Mouse (Mus musculus) kidney, adult 2 months (tissue): ENCODE results near the gene Myh7b. TPM values are rescaled to one million over a fixed set of nuclear protein-coding genes. Genes with fewer than 3 reads are reported as not detected.

Experiments used
- DNase-seq: peaks from one replicate; pipeline ENCODE4 v3.0.0; 2021
- H3K27ac ChIP-seq: fragments of 200-500 bp; 2 replicates; pipeline ENCODE4 v1.5.1; 2012; ENCODE audit warnings: low read depth, low read length, control low read depth, inconsistent platforms; ENCODE audit not compliant: insufficient read depth
- H3K27me3 ChIP-seq: fragments of 200-500 bp; replicated peaks from 2 replicates; pipeline ENCODE4 v1.6.1; 2012; ENCODE audit warnings: mild to moderate bottlenecking, moderate library complexity, low read length, inconsistent platforms; ENCODE audit not compliant: control insufficient read depth, insufficient read depth
- H3K36me3 ChIP-seq: fragments of 200-500 bp; 2 replicates; pipeline ENCODE4 v1.6.1; 2012; ENCODE audit warnings: mild to moderate bottlenecking, moderate library complexity, low read length, inconsistent platforms; ENCODE audit not compliant: control insufficient read depth, insufficient read depth
- H3K4me1 ChIP-seq: fragments of 200-500 bp; 2 replicates; pipeline ENCODE4 v1.6.1; 2011; ENCODE audit warnings: low read length; ENCODE audit not compliant: control insufficient read depth, insufficient read depth
- H3K4me3 ChIP-seq: fragments of 200-500 bp; 2 replicates; pipeline ENCODE4 v1.5.1; 2011; ENCODE audit warnings: mild to moderate bottlenecking, low read depth, low read length, control low read depth; ENCODE audit not compliant: insufficient read depth
- CTCF ChIP-seq: fragments of 200-500 bp; conservative IDR thresholded peaks from 2 replicates; pipeline ENCODE4 v1.5.1; 2011; ENCODE audit warnings: low read depth, mild to moderate bottlenecking, control low read depth, low read length, moderate library complexity, mixed read lengths; ENCODE audit not compliant: insufficient read depth, insufficient read length
- POLR2A ChIP-seq: fragments of 200-500 bp; IDR thresholded peaks from one replicate; pipeline ENCODE4 v1.6.1; 2011; ENCODE audit warnings: low read depth, low read length, control low read depth
- WGBS: fragments of 180-500 bp; shearing (Covaris S2); methylation state at CpG from one replicate; pipeline ENCODE4 v1.1.7; 2018; 5-methylcytosine and 5-hydroxymethylcytosine counted together
- polyA plus RNA-seq: library from polyadenylated mRNA; depleted of rRNA; stranded (reverse); fragments of >200 nt; gene quantifications from 2 replicates; pipeline ENCODE4 v1.2.3, GENCODE M21; 2012

The Myh7b gene
- polyA plus RNA-seq, 1 experiment = 0.05 TPM

GRCm38 (mm10) chr2:155641540-155642472 lies 30.8 kb downstream of the Myh7b start:
- no peaks in the 10 kb centered on the region for H3K27me3 ChIP-seq
- DNase-seq = peak; percentile 86
- 63% methylated on average over 18 of the region's 18 CpGs for whole genome bisulfite sequencing
- peaks cover 1% of the 10 kb centered on the region; the same call in 1 of the 2 replicates for H3K36me3 ChIP-seq
- no peak overlapping the region for H3K4me3 ChIP-seq
- H3K4me1 ChIP-seq = peaks cover 5% of the 10 kb centered on the region; the same call in 1 of the 2 replicates
- H3K27ac ChIP-seq = no peak overlapping the region
- TF ChIP-seq CTCF = no peak
- TF ChIP-seq POLR2A = no peak

- DNase-seq = no peak
- Histone ChIP-seq H3K27ac (no peak overlapping the region), H3K36me3 (peaks cover 4% of the 10 kb centered on the region), H3K27me3 (no peaks in the 10 kb centered on the region), H3K4me3 (no peak overlapping the region), H3K4me1 (peaks cover 5% of the 10 kb centered on the region; the same call in 1 of the 2 replicates)
- WGBS = 89% methylated on average over 7 of the region's 7 CpGs
- TF ChIP-seq POLR2A (no peak), CTCF (no peak)
Observed at GRCm38 (mm10) chr2:155645746-155646145, 34.7 kb downstream of the Myh7b start.

GRCm38 (mm10) chr2:155652618-155653017 lies 41.6 kb downstream of the Myh7b start:
- Histone ChIP-seq H3K27me3 (no peaks in the 10 kb centered on the region), H3K27ac (no peak overlapping the region), H3K4me3 (no peak overlapping the region), H3K36me3 (peaks cover 13% of the 10 kb centered on the region), H3K4me1 (no peaks in the 10 kb centered on the region)
- DNase-seq = no peak
- TF ChIP-seq CTCF (no peak), POLR2A (no peak)
- 90% methylated on average over 5 of the region's 5 CpGs for WGBS

- H3K27me3 ChIP-seq = no peaks in the 10 kb centered on the region
- no peak overlapping the region for H3K27ac ChIP-seq
- TF ChIP-seq CTCF (no peak), POLR2A (no peak)
- no peak overlapping the region for H3K4me3 ChIP-seq
- no peaks in the 10 kb centered on the region for H3K4me1 ChIP-seq
- DNase-seq = no peak
- WGBS = 88% methylated on average over 6 of the region's 6 CpGs
- H3K36me3 ChIP-seq = peaks cover 9% of the 10 kb centered on the region
Observed at GRCm38 (mm10) chr2:155655759-155656372, 44.9 kb downstream of the Myh7b start.

GRCm38 (mm10) chr2:155662390-155662789 lies 51.4 kb downstream of the Myh7b start:
- DNase-seq = no peak

GRCm38 (mm10) chr2:155663097-155663496 lies 52.1 kb downstream of the Myh7b start:
- H3K27me3 ChIP-seq = no peaks in the 10 kb centered on the region
- peak; percentile 62 for DNase-seq
- H3K36me3 ChIP-seq = peaks cover 3% of the 10 kb centered on the region
- no peak overlapping the region for H3K27ac ChIP-seq
- TF ChIP-seq CTCF (peak; percentile 68), POLR2A (no peak)
- no peak overlapping the region for H3K4me3 ChIP-seq
- no peaks in the 10 kb centered on the region for H3K4me1 ChIP-seq
- 15% methylated on average over 5 of the region's 5 CpGs for WGBS

More at GRCm38 (mm10) chr2:155662390-155662789, 51.4 kb downstream of the Myh7b start:
- Histone ChIP-seq H3K36me3 (peaks cover 2% of the 10 kb centered on the region), H3K27ac (no peak overlapping the region), H3K4me1 (no peaks in the 10 kb centered on the region), H3K4me3 (no peak overlapping the region), H3K27me3 (no peaks in the 10 kb centered on the region)
- TF ChIP-seq CTCF = no peak
- no peak for TF ChIP-seq POLR2A
- 98% methylated on average over 5 of the region's 5 CpGs for WGBS
